Mouse (Mus musculus) embryonic facial prominence, embryonic 12.5 days (tissue): ENCODE measurements at regions not wholly inside any gene's neighbourhood (a gene's known extent, or its start where the extent isn't known, plus 50 kb on each side); places are given as distances from the start of the nearest gene placed in this dataset.
A peak's percentile ranks its signal among the peaks of the same experiment; 100 is the strongest.

Source experiments
- ATAC-seq: fragments of 200-750 bp; cut with Nextera tagmentation; 2 replicates; pipeline ENCODE4 v1.8.0; 2017; ENCODE audit not compliant: insufficient number of reproducible peaks, insufficient read depth, low FRiP score, low TSS enrichment
- H3K27ac ChIP-seq: fragments of 300-500 bp; sonication (generic); 2 replicates; pipeline ENCODE4 v1.5.1; 2016; ENCODE audit warnings: mild to moderate bottlenecking
- H3K27me3 ChIP-seq: fragments of 300-500 bp; sonication (generic); 2 replicates; pipeline ENCODE4 v1.6.1; 2016; ENCODE audit warnings: mild to moderate bottlenecking, moderate library complexity
- H3K36me3 ChIP-seq: fragments of 300-500 bp; sonication (generic); 2 replicates; pipeline ENCODE4 v1.6.1; 2016; ENCODE audit warnings: mild to moderate bottlenecking
- H3K4me1 ChIP-seq: fragments of 300-500 bp; sonication (generic); 2 replicates; pipeline ENCODE4 v1.6.1; 2016
- H3K4me2 ChIP-seq: fragments of 300-500 bp; sonication (generic); replicated peaks from 2 replicates; pipeline ENCODE4 v1.6.1; 2016; ENCODE audit warnings: mild to moderate bottlenecking, moderate library complexity
- H3K4me3 ChIP-seq: fragments of 300-500 bp; sonication (generic); 2 replicates; pipeline ENCODE4 v1.5.1; 2016; ENCODE audit warnings: mild to moderate bottlenecking
- H3K9ac ChIP-seq: fragments of 300-500 bp; sonication (generic); 2 replicates; pipeline ENCODE4 v1.6.1; 2016; ENCODE audit warnings: mild to moderate bottlenecking, moderate library complexity
- H3K9me3 ChIP-seq: fragments of 300-500 bp; sonication (generic); 2 replicates; pipeline ENCODE4 v1.6.1; 2016; ENCODE audit warnings: mild to moderate bottlenecking, moderate library complexity
- WGBS: fragments of 180-500 bp; shearing (Covaris S2); methylation state at CpG from one replicate; pipeline ENCODE4 v1.1.7; 2016; 5-methylcytosine and 5-hydroxymethylcytosine counted together

GRCm38 (mm10) chr12:26653781-26654180 lies 184.8 kb downstream of the Cmpk2 start:
- no peak overlapping the region for H3K4me2 ChIP-seq
- H3K9me3 ChIP-seq, result no peaks in the 10 kb centered on the region
- 48% methylated on average over 6 of the region's 6 CpGs for WGBS
- no peak for ATAC-seq
- no peaks in the 10 kb centered on the region; the same call in 1 of the 2 replicates for H3K4me1 ChIP-seq
- H3K27me3 ChIP-seq, result no peaks in the 10 kb centered on the region
- no peaks in the 10 kb centered on the region for H3K36me3 ChIP-seq
- H3K4me3 ChIP-seq, result no peak overlapping the region
- H3K9ac ChIP-seq, result no peak overlapping the region
- no peak overlapping the region for H3K27ac ChIP-seq

- Histone ChIP-seq H3K27me3 (no peaks in the 10 kb centered on the region), H3K36me3 (no peaks in the 10 kb centered on the region), H3K27ac (no peak overlapping the region), H3K4me2 (no peak overlapping the region), H3K9me3 (no peaks in the 10 kb centered on the region), H3K4me1 (no peaks in the 10 kb centered on the region; the same call in 1 of the 2 replicates), H3K9ac (no peak overlapping the region), H3K4me3 (no peak overlapping the region)
- no peak for ATAC-seq
Observed at GRCm38 (mm10) chr12:26646141-26646540, 177.1 kb downstream of the Cmpk2 start.

GRCm38 (mm10) chr12:26635665-26636241 lies 166.7 kb downstream of the Cmpk2 start:
- Histone ChIP-seq H3K9me3 (no peaks in the 10 kb centered on the region), H3K4me2 (no peak overlapping the region), H3K4me3 (no peak overlapping the region), H3K27ac (no peak overlapping the region), H3K27me3 (no peaks in the 10 kb centered on the region), H3K9ac (no peak overlapping the region), H3K4me1 (peaks cover 22% of the 10 kb centered on the region; the same call in 1 of the 2 replicates), H3K36me3 (no peaks in the 10 kb centered on the region)
- no peak; the same call in 1 of the 2 replicates for ATAC-seq
- WGBS, result 48% methylated on average over 4 of the region's 4 CpGs

DNA sequence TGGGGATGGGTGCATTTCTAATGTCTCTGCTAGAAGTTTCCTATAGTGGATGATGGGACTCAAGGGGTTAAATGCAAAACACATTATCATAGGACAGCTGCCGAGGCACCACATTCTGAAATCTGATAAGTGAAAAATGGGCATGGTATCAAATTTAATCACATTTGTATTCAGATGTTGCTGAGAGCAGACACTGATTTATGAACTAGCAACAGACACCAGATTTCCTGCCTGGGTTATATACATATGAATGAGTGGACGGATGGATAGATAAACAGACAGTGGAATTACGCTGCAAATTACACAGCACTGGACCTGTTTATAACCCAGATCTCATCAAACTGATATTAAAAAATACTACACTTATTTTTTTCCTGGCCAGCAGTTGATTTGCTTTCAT lies 166.2 kb downstream of the Cmpk2 start:
- Histone ChIP-seq H3K27ac (no peak overlapping the region), H3K4me3 (no peak overlapping the region), H3K27me3 (no peaks in the 10 kb centered on the region), H3K9ac (no peak overlapping the region), H3K9me3 (no peaks in the 10 kb centered on the region), H3K36me3 (no peaks in the 10 kb centered on the region), H3K4me1 (peaks cover 22% of the 10 kb centered on the region; the same call in 1 of the 2 replicates), H3K4me2 (no peak overlapping the region)
- WGBS, result 20% methylated on average over 3 of the region's 3 CpGs
- no peak for ATAC-seq

GRCm38 (mm10) chr12:26631795-26632122 lies 162.8 kb downstream of the Cmpk2 start:
- Histone ChIP-seq H3K4me2 (no peak overlapping the region), H3K9ac (no peak overlapping the region), H3K27ac (peak overlapping the region; percentile 84), H3K4me3 (no peak overlapping the region), H3K27me3 (no peaks in the 10 kb centered on the region), H3K4me1 (peaks cover 22% of the 10 kb centered on the region; the same call in 1 of the 2 replicates), H3K9me3 (no peaks in the 10 kb centered on the region), H3K36me3 (no peaks in the 10 kb centered on the region)
- 20% methylated on average over 1 of the region's 1 CpGs for WGBS
- ATAC-seq, result peak; percentile 41; the same call in 1 of the 2 replicates

DNA sequence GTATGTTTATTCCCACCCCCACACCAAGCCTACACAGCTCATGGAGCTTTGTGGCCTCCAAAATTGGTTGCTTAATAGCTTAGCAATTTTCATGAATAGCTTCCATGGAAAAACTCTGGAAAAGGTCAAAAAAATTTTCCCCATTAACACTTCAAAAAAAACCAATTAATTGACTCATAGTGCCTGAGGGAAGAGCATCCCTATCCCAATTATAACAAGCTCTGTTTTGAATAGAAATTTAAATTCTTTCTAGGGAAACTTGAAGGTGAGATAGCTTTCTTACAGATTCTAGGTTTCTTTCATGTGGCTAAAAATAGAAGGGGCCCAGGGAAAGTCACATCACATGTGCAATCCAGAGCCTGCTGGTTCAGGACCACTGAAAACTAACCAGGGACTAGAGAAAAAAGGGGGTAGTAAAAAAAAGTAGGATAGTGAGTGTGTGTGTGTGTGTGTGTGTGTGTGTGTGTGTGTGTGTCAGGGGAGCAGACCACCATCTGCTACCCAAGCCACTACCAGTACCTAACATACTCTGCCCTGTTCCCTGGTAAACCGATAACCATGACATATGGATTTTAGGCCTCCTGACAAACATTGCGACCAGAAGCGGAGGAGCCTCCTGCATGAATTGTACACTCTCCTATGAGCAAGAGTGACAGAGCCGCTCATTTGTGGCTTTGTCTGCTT lies 162.2 kb downstream of the Cmpk2 start:
- WGBS, result 15% methylated on average over 4 of the region's 4 CpGs
- no peak overlapping the region for H3K4me3 ChIP-seq
- no peak overlapping the region for H3K9ac ChIP-seq

GRCm38 (mm10) chr12:26621135-26621932 lies 152.3 kb downstream of the Cmpk2 start:
- H3K4me2 ChIP-seq, result no peak overlapping the region
- H3K27ac ChIP-seq, result peak overlapping the region; percentile 72; the same call in 1 of the 2 replicates
- H3K4me1 ChIP-seq, result peaks cover 29% of the 10 kb centered on the region
- no peaks in the 10 kb centered on the region for H3K27me3 ChIP-seq
- no peaks in the 10 kb centered on the region for H3K9me3 ChIP-seq
- WGBS, result 58% methylated on average over 12 of the region's 12 CpGs
- no peaks in the 10 kb centered on the region for H3K36me3 ChIP-seq
- H3K4me3 ChIP-seq, result no peak overlapping the region
- no peak overlapping the region for H3K9ac ChIP-seq
- 0 out of 2 replicates have a peak, but pooled peaks have one; percentile 44 for ATAC-seq

More for the DNA sequence above, 162.2 kb downstream of the Cmpk2 start:
- Histone ChIP-seq H3K4me2 (no peak overlapping the region), H3K27ac (peak overlapping the region; percentile 84), H3K36me3 (no peaks in the 10 kb centered on the region), H3K27me3 (no peaks in the 10 kb centered on the region), H3K9me3 (no peaks in the 10 kb centered on the region), H3K4me1 (peaks cover 22% of the 10 kb centered on the region; the same call in 1 of the 2 replicates)
- ATAC-seq, result no peak

- H3K4me2 ChIP-seq, result no peak overlapping the region
- no peak overlapping the region for H3K4me3 ChIP-seq
- peak overlapping the region; percentile 72 for H3K27ac ChIP-seq
- H3K4me1 ChIP-seq, result peaks cover 29% of the 10 kb centered on the region
- no peak for ATAC-seq
- H3K9me3 ChIP-seq, result no peaks in the 10 kb centered on the region
- WGBS, result 43% methylated on average over 8 of the region's 8 CpGs
- H3K36me3 ChIP-seq, result no peaks in the 10 kb centered on the region
- H3K27me3 ChIP-seq, result no peaks in the 10 kb centered on the region
- H3K9ac ChIP-seq, result no peak overlapping the region
Observed at GRCm38 (mm10) chr12:26620501-26621134, 151.6 kb downstream of the Cmpk2 start.

- WGBS, result 32% methylated on average over 3 of the region's 3 CpGs
- Histone ChIP-seq H3K9me3 (no peaks in the 10 kb centered on the region), H3K9ac (no peak overlapping the region), H3K4me1 (peaks cover 34% of the 10 kb centered on the region), H3K4me3 (no peak overlapping the region), H3K36me3 (no peaks in the 10 kb centered on the region), H3K27me3 (no peaks in the 10 kb centered on the region), H3K27ac (peak overlapping the region; percentile 77), H3K4me2 (no peak overlapping the region)
- no peak for ATAC-seq
Observed at GRCm38 (mm10) chr12:26617969-26618368, 149.0 kb downstream of the Cmpk2 start.

DNA sequence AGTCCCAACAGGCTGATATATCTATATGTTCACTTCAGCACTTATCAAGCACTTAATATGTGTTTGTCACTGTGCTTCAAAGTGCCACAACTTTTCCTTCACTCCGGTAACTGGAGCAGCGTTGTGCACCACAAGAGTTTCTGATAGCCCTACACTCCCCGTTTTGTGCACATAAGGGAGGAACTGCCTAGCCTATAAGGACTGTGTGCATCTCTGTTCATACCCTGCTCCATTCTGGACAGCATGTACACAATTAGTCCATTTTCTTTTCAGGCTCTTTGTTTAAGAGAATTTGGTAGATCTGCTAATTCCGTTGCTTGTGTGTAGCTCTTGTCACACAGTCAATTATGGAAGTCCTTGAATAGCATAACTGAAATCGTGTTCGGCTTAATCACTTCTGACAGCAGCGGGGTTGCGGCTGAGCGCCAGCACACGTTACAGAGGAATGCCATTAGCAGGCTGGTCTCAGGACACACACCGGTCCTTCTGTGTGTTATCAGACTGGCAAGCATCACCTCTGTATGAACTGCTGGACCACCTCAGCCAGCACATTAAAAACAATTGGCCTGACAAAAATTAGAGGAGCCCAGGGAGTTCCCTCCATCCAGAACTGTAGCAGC lies 144.2 kb downstream of the Cmpk2 start:
- Histone ChIP-seq H3K27ac (no peak overlapping the region), H3K4me2 (no peak overlapping the region)
- WGBS, result 57% methylated on average over 11 of the region's 11 CpGs

DNA sequence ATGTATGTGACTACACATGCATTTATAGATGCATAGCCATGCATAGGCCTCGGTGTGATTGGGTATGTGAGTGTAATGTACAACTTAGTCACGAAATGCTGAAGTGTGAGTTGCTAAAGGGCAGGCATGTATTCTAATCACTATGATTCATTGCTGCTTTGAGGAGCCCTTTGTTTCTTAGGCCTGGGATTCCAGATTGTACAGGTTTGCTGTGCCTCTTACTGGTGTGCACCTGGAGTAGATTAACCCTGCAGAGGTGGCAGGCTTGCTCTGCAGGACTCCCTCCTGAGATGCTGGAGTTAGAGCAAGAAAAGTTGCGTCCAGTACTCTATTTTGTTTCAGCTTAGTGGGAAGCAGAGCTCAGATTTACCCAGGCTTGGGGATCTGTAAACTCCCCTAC lies 141.1 kb downstream of the Cmpk2 start:
- ATAC-seq, result no peak
- Histone ChIP-seq H3K27ac (no peak overlapping the region), H3K9ac (no peak overlapping the region), H3K27me3 (no peaks in the 10 kb centered on the region), H3K36me3 (no peaks in the 10 kb centered on the region), H3K4me1 (peaks cover 5% of the 10 kb centered on the region; the same call in 1 of the 2 replicates), H3K9me3 (no peaks in the 10 kb centered on the region), H3K4me2 (no peak overlapping the region), H3K4me3 (no peak overlapping the region)
- WGBS, result 65% methylated on average over 3 of the region's 3 CpGs

More for the DNA sequence above, 144.2 kb downstream of the Cmpk2 start:
- no peak for ATAC-seq
- H3K4me3 ChIP-seq, result no peak overlapping the region
- H3K27me3 ChIP-seq, result no peaks in the 10 kb centered on the region
- H3K4me1 ChIP-seq, result peaks cover 17% of the 10 kb centered on the region
- no peaks in the 10 kb centered on the region for H3K36me3 ChIP-seq
- H3K9ac ChIP-seq, result no peak overlapping the region
- no peaks in the 10 kb centered on the region for H3K9me3 ChIP-seq
